Comparison of ENCODE assay signal across 10 mouse cellular contexts in the genomic region with DNA sequence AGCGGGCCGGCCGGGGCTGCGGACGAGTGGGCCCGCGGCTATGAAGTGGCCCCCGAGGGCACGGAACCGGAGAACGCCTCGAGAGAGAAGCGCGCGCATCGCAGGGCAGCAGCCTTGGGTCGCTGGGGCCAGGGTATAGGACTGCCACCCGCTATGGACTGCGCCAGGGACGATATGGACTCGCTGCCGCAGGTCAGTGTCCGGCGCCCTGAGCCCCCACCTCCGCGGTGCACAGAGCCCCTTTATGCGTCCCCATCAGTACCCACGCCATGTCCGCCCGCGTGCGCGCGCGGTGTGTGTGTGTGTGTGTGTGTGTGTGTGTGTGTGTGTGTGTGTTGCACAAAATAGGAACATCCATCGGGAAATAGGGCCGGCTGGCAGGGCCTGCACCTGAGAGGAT. TPM values are rescaled to one million over a fixed set of nuclear protein-coding genes. Genes with fewer than 3 reads are reported as not detected.
DNase-seq lines count a peak whose midpoint lies in the region; ATAC-seq lines count a peak whose summit lies in the region.
"Had no signal": no experiment of that assay in that cellular context is flagged by ENCODE, and none has a peak within 500 bp of the region (broad histone marks: within the 10 kb centered on the region; RNA-seq: fewer than 3 reads in every experiment).

No protein-coding gene starts in this region.

- peaks cover 10% of the 10 kb centered on the region for H3K4me1 ChIP-seq in lung, embryonic 15.5 days
- H3K4me1 ChIP-seq in neural tube, embryonic 13.5 days (replicated peaks) = peaks cover 48% of the 10 kb centered on the region

- no peak overlapping the region for H3K27ac ChIP-seq in lung, embryonic 15.5 days
- H3K27ac ChIP-seq in neural tube, embryonic 13.5 days (replicated peaks) = peak overlapping the region; percentile 93

- H3K36me3 ChIP-seq in lung, embryonic 15.5 days = no peaks in the 10 kb centered on the region
- no peaks in the 10 kb centered on the region for H3K36me3 ChIP-seq in neural tube, embryonic 13.5 days

- DNase-seq in cerebellum, postnatal 10 days = peak; percentile 57 to 60
- no peak for DNase-seq in cerebellum, adult 9-10 months
- no peak for DNase-seq in lung, postnatal 14 days
- DNase-seq in layer of hippocampus, postnatal 14 days (ENCODE audit: low spot score in 2 of 2) = peak; percentile 39 to 47
- no peak for DNase-seq in adrenal gland, postnatal 25 days
- DNase-seq in gastrocnemius, adult 8-10 months (ENCODE audit: low spot score in 2 of 2) = no peak

- peaks cover 47% of the 10 kb centered on the region for H3K27me3 ChIP-seq in lung, embryonic 15.5 days
- peaks cover 8% of the 10 kb centered on the region; the same call in 1 of the 2 replicates for H3K27me3 ChIP-seq in neural tube, embryonic 13.5 days

- ATAC-seq in lung, embryonic 15.5 days (ENCODE audit: borderline replicate concordance, extremely low read depth, low FRiP score, low TSS enrichment) = peak; percentile 31; the same call in 1 of the 2 replicates
- ATAC-seq in neural tube, embryonic 13.5 days (ENCODE audit: low read depth) = peak; percentile 77

- WGBS in lung, embryonic 15.5 days = under 1% methylated on average over 37 of the region's 37 CpGs
- 2% methylated on average over 37 of the region's 37 CpGs for WGBS in neural tube, embryonic 13.5 days

- peak overlapping the region; percentile 81 for H3K4me2 ChIP-seq in lung, embryonic 15.5 days
- peak overlapping the region; percentile 84 for H3K4me2 ChIP-seq in neural tube, embryonic 13.5 days

- H3K4me3 ChIP-seq in lung, embryonic 15.5 days = peak overlapping the region; percentile 41
- peak overlapping the region; percentile 77 for H3K4me3 ChIP-seq in neural tube, embryonic 13.5 days
- H3K4me3 ChIP-seq: megakaryocyte, embryonic 14.5 days had no signal

- no peak overlapping the region for H3K9ac ChIP-seq in lung, embryonic 15.5 days
- peak overlapping the region; percentile 98 for H3K9ac ChIP-seq in neural tube, embryonic 13.5 days

- H3K9me3 ChIP-seq in lung, embryonic 15.5 days = no peaks in the 10 kb centered on the region
- no peaks in the 10 kb centered on the region for H3K9me3 ChIP-seq in neural tube, embryonic 13.5 days
- H3K9me3 ChIP-seq: megakaryocyte, embryonic 14.5 days had no signal

RNA-seq across cellular contexts. Expression of a gene that starts 0.5 kb away (rescaled TPM):
- polyA plus RNA-seq in lung, embryonic 15.5 days (2015; fragmentation: Nextera tagmentation; extraction: Ambion mirVana) = 0.11 and 0.12 TPM in 2 replicates
- total RNA-seq in layer of hippocampus, postnatal 14 days (2021) = 100 to 1,000 TPM; 257 to 260 TPM
- polyA plus RNA-seq in neural tube, embryonic 13.5 days (2015; fragmentation: Nextera tagmentation; extraction: Ambion mirVana) = 29.6 and 31.6 TPM in 2 replicates
- total RNA-seq in adrenal gland, postnatal 25 days (2021) = 0.81 and 1.5 TPM in 2 replicates
- total RNA-seq in gastrocnemius, adult 8-10 months (2022) = 1 to 10 TPM in 2 of 4 experiments, under 1 TPM in 2; 0.35 to 3.1 (median 1.3) TPM
- total RNA-seq: common myeloid progenitor, adult 5-6 weeks had no signal

Comparison
In these comparisons a context has a peak if more than half of its experiments do, and no peak if none do; other contexts are left out.
1. DNase-seq: peak in cerebellum, postnatal 10 days (2 of 2) and layer of hippocampus, postnatal 14 days (2 of 2); none in cerebellum, adult 9-10 months (single experiment), lung, postnatal 14 days (single experiment), adrenal gland, postnatal 25 days (single experiment) and gastrocnemius, adult 8-10 months (0 of 2).
2. RNA of a gene that starts 0.5 kb away (total RNA-seq): 257 to 260 TPM in layer of hippocampus, postnatal 14 days; 0.35 to 3.1 TPM in gastrocnemius, adult 8-10 months and 0.81 to 1.5 TPM in adrenal gland, postnatal 25 days; every median in the first group is over 10 times any median in the second.